Comparison of ENCODE assay signal across 22 mouse cellular contexts in genomic region chr1:144314382-144314781, GRCm38 (mm10).
A peak's percentile ranks its signal among the peaks of the same experiment; 100 is the strongest.
DNase-seq lines count a peak whose midpoint lies in the region; ATAC-seq and TF ChIP-seq lines count a peak whose summit lies in the region.
"Had no signal": no experiment of that assay in that cellular context is flagged by ENCODE, and none has a peak within 500 bp of the region (broad histone marks: within the 10 kb centered on the region; RNA-seq: fewer than 3 reads in every experiment).

No protein-coding gene starts in this region.

- peak overlapping the region; percentile 64 for H3K27ac ChIP-seq in MEL (ENCODE audit: control insufficient read depth, low read depth, low read length)
- H3K27ac ChIP-seq: embryonic facial prominence, embryonic 12.5 days; embryonic facial prominence, embryonic 15.5 days; hindbrain, embryonic 12.5 days; hindbrain, embryonic 15.5 days had no signal

- H3K4me1 ChIP-seq in MEL (ENCODE audit: control insufficient read depth in 1 of 2, insufficient read depth in 2 of 2, low read length in 2 of 2), result peaks cover 33 to 44% of the 10 kb centered on the region in 2 experiments
- H3K4me1 ChIP-seq: embryonic facial prominence, embryonic 12.5 days; embryonic facial prominence, embryonic 15.5 days; hindbrain, embryonic 12.5 days; hindbrain, embryonic 15.5 days had no signal

- DNase-seq in A20 (ENCODE audit: low read depth, low spot score), result peak; percentile 68
- DNase-seq in MEL (ENCODE audit: low read depth, low spot score), result peak; percentile 37
- DNase-seq in induced T-regulatory cell, adult 2 months (ENCODE audit: low read depth), result peak; percentile 57
- DNase-seq in thymus, postnatal 10 days (ENCODE audit: low spot score in 2 of 2), result no peak
- no peak for DNase-seq in gastrocnemius, postnatal 36 days
- no peak for DNase-seq in spleen, postnatal 36 days (ENCODE audit: low spot score in 2 of 2)
- DNase-seq: adrenal gland, postnatal 10 days; adrenal gland, postnatal 36 days; cerebellum, adult 18-20 months; cerebellum, adult 9-10 months; cerebellum, postnatal 25 days; forebrain, postnatal 0 days; gastrocnemius, postnatal 25 days; heart, adult 11 months had no signal

- TF ChIP-seq RAD21 in MEL (IDR thresholded peaks at IDR 0.05; ENCODE audit: low read depth, low read length), result no peak

- intact Hi-C loops in gastrocnemius, postnatal 36 days (cut with DNase I), result no loop called here

- no peak for TF ChIP-seq POLR2A in MEL (IDR thresholded peaks at IDR 0.05; ENCODE audit: control insufficient read depth in 1 of 2, insufficient read depth in 1 of 2, low read depth in 1 of 2, low read length in 2 of 2, poor library complexity in 1 of 2)

- H3K9ac ChIP-seq in MEL (ENCODE audit: control insufficient read depth, low read depth, low read length, poor library complexity, severe bottlenecking), result peak overlapping the region; percentile 3; the same call in 1 of the 2 replicates
- H3K9ac ChIP-seq: embryonic facial prominence, embryonic 12.5 days; embryonic facial prominence, embryonic 15.5 days; forebrain, postnatal 0 days; hindbrain, embryonic 12.5 days; hindbrain, embryonic 15.5 days had no signal

- peaks cover 0 to 65% of the 10 kb centered on the region in 2 experiments; a peak in 2 of 4 replicates for H3K36me3 ChIP-seq in MEL (ENCODE audit: control insufficient read depth in 1 of 2, insufficient read depth in 2 of 2, low read length in 2 of 2)
- H3K36me3 ChIP-seq: embryonic facial prominence, embryonic 12.5 days; embryonic facial prominence, embryonic 15.5 days; hindbrain, embryonic 12.5 days; hindbrain, embryonic 15.5 days had no signal

- no peaks in the 10 kb centered on the region for H3K9me3 ChIP-seq in MEL (replicated peaks; ENCODE audit: insufficient read depth, low read length)
- H3K9me3 ChIP-seq: embryonic facial prominence, embryonic 12.5 days; embryonic facial prominence, embryonic 15.5 days; hindbrain, embryonic 12.5 days; hindbrain, embryonic 15.5 days had no signal

- peak; percentile 29 for ATAC-seq in megakaryocyte progenitor cell, adult 5-6 weeks (replicated peaks; ENCODE audit: poor library complexity)
- no peak for ATAC-seq in monocyte, adult 5-6 weeks (replicated peaks; ENCODE audit: insufficient number of reproducible peaks, low FRiP score, low TSS enrichment, poor library complexity, severe bottlenecking)
- ATAC-seq: forebrain, embryonic 14.5 days; forebrain, postnatal 0 days; intestine, embryonic 16.5 days had no signal

- TF ChIP-seq EP300 in MEL (IDR thresholded peaks at IDR 0.05; ENCODE audit: low read depth in 1 of 2, low read length in 2 of 2), result peak; percentile 57 to 65; a peak in 2 of 4 replicates

- no peak for TF ChIP-seq CTCF in MEL (IDR thresholded peaks at IDR 0.05 in 2 of 3, conservative IDR thresholded peaks at IDR 0.05 in 1 of 3; ENCODE audit: control insufficient read depth in 1 of 3, insufficient read depth in 1 of 3, low read depth in 2 of 3, low read length in 3 of 3, poor library complexity in 1 of 3, severe bottlenecking in 1 of 3)

- H3K4me3 ChIP-seq in MEL (ENCODE audit: control insufficient read depth in 1 of 2, insufficient read depth in 1 of 2, low read depth in 2 of 2, low read length in 2 of 2), result peak overlapping the region in 1 of 2 experiments; percentile 16; a peak in 2 of 4 replicates
- H3K4me3 ChIP-seq: embryonic facial prominence, embryonic 12.5 days; embryonic facial prominence, embryonic 15.5 days; hindbrain, embryonic 12.5 days; hindbrain, embryonic 15.5 days had no signal

- no peaks in the 10 kb centered on the region for H3K79me2 ChIP-seq in MEL (ENCODE audit: control insufficient read depth, insufficient read depth, low read length, poor library complexity)

- H3K27me3 ChIP-seq in MEL (ENCODE audit: control insufficient read depth in 1 of 2, insufficient read depth in 2 of 2, low read length in 2 of 2), result no peaks in the 10 kb centered on the region
- H3K27me3 ChIP-seq: embryonic facial prominence, embryonic 12.5 days; embryonic facial prominence, embryonic 15.5 days; hindbrain, embryonic 12.5 days; hindbrain, embryonic 15.5 days had no signal

TF ChIP-seq in MEL, 35 proteins besides CTCF, POLR2A, EP300 and RAD21:
- TF ChIP-seq SIN3A (IDR thresholded peaks at IDR 0.05; ENCODE audit: low read length) (0 out of 2 replicates have a peak, but pooled peaks have one; percentile 38), ELF1 (IDR thresholded peaks at IDR 0.05; ENCODE audit: low read depth, low read length) (peak; percentile 36; the same call in 1 of the 2 replicates), GATA1 (IDR thresholded peaks at IDR 0.05; ENCODE audit: low read depth, low read length) (peak; percentile 79), ZC3H11A (IDR thresholded peaks at IDR 0.05; ENCODE audit: low read depth, low read length) (no peak), TAL1 (IDR thresholded peaks at IDR 0.05; ENCODE audit: low read length) (no peak), UBTF (IDR thresholded peaks at IDR 0.05; ENCODE audit: borderline replicate concordance, insufficient read depth, low read depth, low read length) (no peak), BHLHE40 (IDR thresholded peaks at IDR 0.05; ENCODE audit: borderline replicate concordance, low read depth, low read length) (no peak), MAFK (IDR thresholded peaks at IDR 0.05; ENCODE audit: borderline replicate concordance, low read depth, low read length) (no peak), CHD2 (IDR thresholded peaks at IDR 0.05; ENCODE audit: low read length) (no peak), MAZ (IDR thresholded peaks at IDR 0.05; ENCODE audit: low read depth, low read length) (no peak), POLR2AphosphoS2 (IDR thresholded peaks at IDR 0.05; ENCODE audit: low read length) (no peak), MXI1 (IDR thresholded peaks at IDR 0.05; ENCODE audit: low read depth, low read length) (no peak), TCF12 (IDR thresholded peaks at IDR 0.05; ENCODE audit: low read depth, low read length) (peak; percentile 49; the same call in 1 of the 2 replicates), GABPA (IDR thresholded peaks at IDR 0.05; ENCODE audit: low read depth, low read length) (no peak), ZKSCAN1 (IDR thresholded peaks at IDR 0.05; ENCODE audit: low read depth, low read length) (no peak), MYB (IDR thresholded peaks at IDR 0.05; ENCODE audit: low read depth, low read length) (no peak), CHD1 (IDR thresholded peaks at IDR 0.05; ENCODE audit: low read depth, low read length) (no peak), KAT2A (conservative IDR thresholded peaks at IDR 0.05; ENCODE audit: low read depth, low read length) (no peak), USF1 (IDR thresholded peaks at IDR 0.05; ENCODE audit: low read depth, low read length) (no peak), RCOR1 (IDR thresholded peaks at IDR 0.05; ENCODE audit: low read depth, low read length) (no peak), SMC3 (IDR thresholded peaks at IDR 0.05; ENCODE audit: low read depth, low read length) (no peak), E2F4 (IDR thresholded peaks at IDR 0.05; ENCODE audit: borderline replicate concordance, low read depth, low read length) (no peak), NRF1 (IDR thresholded peaks at IDR 0.05; ENCODE audit: insufficient read depth, low read depth, low read length, poor library complexity, severe bottlenecking) (no peak), ZMIZ1 (IDR thresholded peaks at IDR 0.05; ENCODE audit: low read depth, low read length) (no peak), POLR2AphosphoS5 (IDR thresholded peaks at IDR 0.05; ENCODE audit: borderline replicate concordance, low read depth, low read length) (no peak), HCFC1 (IDR thresholded peaks at IDR 0.05; ENCODE audit: low read depth, low read length) (0 out of 2 replicates have a peak, but pooled peaks have one; percentile 17), TBP (IDR thresholded peaks at IDR 0.05; ENCODE audit: low read depth, low read length) (no peak), MYC (IDR thresholded peaks at IDR 0.05; ENCODE audit: low read depth, low read length) (0 out of 2 replicates have a peak, but pooled peaks have one; percentile 21), MEF2A (IDR thresholded peaks at IDR 0.05; ENCODE audit: extremely low read depth, insufficient replicate concordance, low read depth, low read length, poor library complexity, severe bottlenecking) (no peak), NELFE (IDR thresholded peaks at IDR 0.05; ENCODE audit: low read depth, low read length) (no peak), MAX (IDR thresholded peaks at IDR 0.05; ENCODE audit: low read length) (no peak), JUND (IDR thresholded peaks at IDR 0.05; ENCODE audit: low read depth, low read length) (no peak), ETS1 (IDR thresholded peaks at IDR 0.05; ENCODE audit: low read depth, low read length) (peak; percentile 65), ZNF384 (IDR thresholded peaks at IDR 0.05; ENCODE audit: low read depth, low read length) (no peak), USF2 (IDR thresholded peaks at IDR 0.05; ENCODE audit: borderline replicate concordance in 1 of 2, insufficient read depth in 1 of 2, low read depth in 1 of 2, low read length in 2 of 2) (no peak)

Comparison
In these comparisons a context has a peak if more than half of its experiments do, and no peak if none do; other contexts are left out.
1. DNase-seq: peak in A20 (single experiment), MEL (single experiment) and induced T-regulatory cell, adult 2 months (single experiment); none in thymus, postnatal 10 days (0 of 2), gastrocnemius, postnatal 36 days (0 of 2) and spleen, postnatal 36 days (0 of 2).